Mouse (Mus musculus) left cerebral cortex, adult 8-10 months (tissue): ENCODE results near the gene Thumpd2. TPM values are rescaled to one million over a fixed set of nuclear protein-coding genes. Genes with fewer than 3 reads are reported as not detected.

Source experiments
- DNase-seq, 2 experiments: peaks; one replicate each; pipeline ENCODE4 v3.0.0; 2022; ENCODE audit warnings: low spot score in 2 of 2
- total RNA-seq, 4 experiments: library from RNA; stranded (reverse); gene quantifications; 2 replicates each; pipeline ENCODE4 v1.2.4; 2022

Thumpd2 gene
- total RNA-seq, 4 experiments from 2014 or later = 7.0 to 7.3 (median 7.1) TPM

DNA sequence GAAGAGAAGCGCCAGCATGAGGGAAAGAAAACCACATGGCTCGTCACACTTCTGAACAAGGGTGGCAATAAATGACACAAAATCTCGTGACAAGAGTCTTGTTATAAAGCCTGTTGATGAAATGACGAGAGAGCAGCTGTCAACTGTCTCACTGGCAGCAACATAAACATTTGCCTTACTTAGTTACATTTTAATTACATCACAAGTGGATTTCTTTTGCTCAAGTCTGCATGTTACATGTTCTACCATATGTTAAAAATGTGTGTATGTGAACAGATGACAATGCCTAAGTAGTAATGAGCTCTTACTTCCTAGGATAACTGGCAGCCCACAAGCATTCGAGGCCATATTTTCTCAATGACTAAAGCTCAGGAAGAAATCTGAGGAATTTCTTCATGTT lies 29.5 kb downstream of the Thumpd2 start:
- no peak for DNase-seq

DNA sequence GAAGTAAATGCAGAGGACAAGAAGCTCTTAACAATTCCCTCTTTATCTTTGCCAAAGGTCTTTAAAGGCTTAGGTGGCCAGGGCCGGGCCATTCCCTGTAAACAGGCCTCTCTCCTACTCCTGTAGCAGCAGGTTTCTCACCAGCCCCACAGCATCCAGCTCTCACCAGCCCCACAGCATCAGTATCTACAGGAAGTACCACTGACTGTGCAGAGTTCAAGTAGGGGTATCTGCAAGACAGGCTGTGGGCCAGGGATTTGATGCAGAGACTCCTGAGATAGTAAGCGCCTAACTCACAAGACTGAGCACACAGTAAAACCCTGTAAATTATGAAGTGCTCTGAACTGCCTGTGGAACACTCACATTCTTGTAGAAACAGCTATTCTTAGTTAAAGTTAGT lies 31.9 kb downstream of the Thumpd2 start:
- DNase-seq = no peak

DNA sequence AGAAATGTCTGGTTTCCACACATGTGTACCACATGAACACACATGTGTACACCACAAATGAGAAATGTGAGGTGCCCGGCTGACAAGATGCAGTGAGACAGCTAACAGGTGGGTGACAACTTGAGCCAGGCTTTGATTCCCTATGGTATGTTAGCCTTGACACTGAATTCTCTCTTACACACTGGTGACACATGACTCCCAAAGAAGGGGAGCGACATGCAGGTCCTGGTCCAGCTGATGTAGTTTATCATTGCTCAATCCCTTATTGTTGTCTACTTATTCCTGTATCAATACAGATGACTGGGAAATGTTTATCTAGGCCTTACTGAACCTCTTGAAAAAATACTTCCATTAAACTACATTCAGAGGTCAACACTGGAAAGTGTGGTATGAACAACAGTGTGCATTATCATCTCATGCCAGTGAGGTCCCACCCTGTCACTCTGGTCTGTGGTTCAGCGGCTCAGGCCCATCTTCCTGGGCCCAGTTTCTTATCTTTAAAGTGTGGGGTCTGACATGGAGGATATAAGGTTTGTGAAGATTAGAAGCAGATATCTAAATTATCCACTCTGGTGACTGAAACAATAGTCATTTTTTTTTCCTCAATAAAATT lies 32.9 kb downstream of the Thumpd2 start:
- DNase-seq = no peak

DNA sequence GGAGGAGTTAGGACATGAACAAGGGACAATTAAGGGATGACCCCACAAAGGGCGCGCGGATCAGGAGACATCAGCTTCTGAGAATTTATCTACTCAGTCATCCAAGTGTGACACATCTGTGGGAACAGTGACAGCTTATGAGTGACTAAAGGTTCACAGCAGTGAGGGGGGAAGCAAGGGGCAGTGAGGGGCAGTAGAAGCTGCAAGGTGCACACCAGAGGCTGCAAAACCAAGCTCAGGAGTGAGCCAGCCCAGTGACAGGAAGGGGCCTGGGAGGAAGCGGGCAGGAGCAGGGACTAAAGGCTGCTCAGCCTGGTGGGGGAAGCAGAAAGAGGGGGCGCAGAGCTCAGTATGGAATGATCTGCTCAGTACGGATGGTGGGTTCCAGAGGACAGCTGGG lies 37.6 kb downstream of the Thumpd2 start:
- no peak for DNase-seq

DNA sequence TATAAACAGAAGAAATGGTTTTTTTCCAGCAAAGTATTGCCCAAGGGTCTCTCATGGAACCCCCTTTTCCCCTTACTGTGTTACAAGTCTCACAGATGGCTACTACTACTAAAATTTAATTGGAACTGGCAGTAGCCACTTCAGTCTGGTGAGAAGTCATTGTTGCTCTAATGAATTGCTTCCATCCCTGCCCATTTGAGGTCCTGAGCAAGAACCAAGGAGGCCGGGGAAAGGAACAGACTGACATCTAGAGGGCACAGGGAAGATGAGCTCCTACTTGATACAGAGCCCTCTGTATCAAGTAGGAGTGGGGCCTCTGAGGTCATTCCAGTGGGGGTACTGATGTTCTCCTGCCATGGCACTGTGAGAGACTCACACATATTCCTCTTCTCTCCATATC lies 47.8 kb downstream of the Thumpd2 start:
- no peak for DNase-seq

DNA sequence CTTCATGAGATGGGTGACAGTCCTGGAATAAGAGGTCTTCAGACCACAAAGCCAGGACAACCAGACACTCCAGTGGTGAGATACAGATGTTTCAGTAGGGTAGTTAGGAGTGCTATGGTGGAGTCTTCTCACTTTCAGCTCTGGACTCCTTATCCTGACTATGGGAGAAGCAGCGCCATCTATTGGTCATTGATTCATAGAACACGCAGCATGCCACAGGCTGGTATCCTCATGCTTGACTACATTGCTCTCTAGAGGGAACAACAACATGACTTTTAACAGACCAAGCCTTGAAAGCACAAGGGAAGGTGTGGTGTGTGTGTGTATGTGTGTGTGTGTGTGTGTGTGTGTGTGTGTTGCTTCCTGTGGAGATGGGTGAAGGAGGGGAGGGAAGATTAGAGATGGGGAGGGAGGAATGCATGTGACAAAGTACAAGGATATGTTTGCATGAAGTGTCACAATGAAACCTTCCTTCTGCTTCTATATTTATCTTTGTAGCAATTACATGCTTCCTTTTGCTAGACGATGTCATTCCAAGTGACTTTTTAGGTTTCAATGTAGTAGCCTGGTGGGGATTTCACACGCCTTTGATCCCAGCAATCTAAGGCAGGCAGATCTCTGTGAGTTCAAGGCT lies 49.0 kb downstream of the Thumpd2 start:
- no peak for DNase-seq

DNA sequence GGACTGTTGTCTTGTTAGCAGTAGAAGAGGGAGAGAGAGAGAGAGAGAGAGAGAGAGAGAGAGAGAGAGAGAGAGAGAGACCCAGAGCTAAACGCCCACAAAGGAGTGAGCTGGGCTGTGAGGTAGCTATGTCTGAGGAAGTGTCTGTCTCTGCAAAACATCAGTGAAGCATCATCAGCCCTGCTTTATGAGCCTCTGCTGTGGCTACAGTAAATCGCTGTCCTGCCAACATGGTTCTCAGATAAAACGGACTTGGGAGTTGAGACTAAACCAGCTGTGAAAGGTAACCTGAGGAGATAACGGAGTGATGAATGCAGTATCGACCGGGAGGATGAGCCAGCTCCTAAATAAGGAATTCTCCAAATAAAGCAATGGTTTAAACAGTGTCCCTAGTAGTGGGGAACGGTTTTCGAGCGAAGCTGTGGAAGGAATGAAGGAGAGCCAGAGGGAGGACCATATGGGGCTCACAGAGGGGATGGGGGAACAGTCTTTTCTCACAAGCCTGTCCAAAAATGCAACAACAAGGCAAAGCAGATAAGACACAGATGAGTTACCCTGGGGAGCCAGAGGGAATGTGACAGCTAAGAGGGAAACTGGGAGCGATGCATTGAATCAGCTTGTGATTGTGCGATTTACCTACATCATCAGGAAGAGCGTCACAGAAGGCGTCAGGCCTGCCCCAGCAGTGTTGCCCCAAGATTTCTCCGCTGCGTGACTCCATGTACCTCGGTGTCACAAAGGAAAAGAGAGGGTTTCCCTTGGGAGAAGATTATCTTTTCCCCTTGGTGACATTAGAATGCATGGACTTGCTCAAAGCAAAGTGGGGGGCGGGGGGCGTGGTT lies 53.8 kb downstream of the Thumpd2 start:
- peak in 1 of 2 experiments; percentile 29 for DNase-seq

DNA sequence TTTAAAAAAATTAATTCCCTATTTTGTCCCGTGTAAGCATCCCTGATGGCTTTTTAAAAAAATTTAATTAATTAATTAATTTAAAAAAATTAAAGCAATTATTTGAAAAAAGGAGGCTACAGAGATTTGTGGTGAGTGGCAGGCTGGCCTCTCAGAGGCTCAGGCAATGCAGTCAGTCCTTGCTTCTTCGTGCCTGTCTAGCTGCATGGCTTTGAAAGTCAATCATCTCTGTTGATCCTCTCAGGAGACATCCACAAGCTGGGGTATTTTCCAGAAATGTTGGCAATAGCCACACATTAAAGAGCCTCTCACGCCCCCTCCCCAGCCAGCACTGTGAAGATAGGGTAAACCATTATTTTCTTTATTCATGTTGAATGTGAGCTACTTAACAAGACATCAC lies 54.7 kb downstream of the Thumpd2 start:
- no peak for DNase-seq

DNA sequence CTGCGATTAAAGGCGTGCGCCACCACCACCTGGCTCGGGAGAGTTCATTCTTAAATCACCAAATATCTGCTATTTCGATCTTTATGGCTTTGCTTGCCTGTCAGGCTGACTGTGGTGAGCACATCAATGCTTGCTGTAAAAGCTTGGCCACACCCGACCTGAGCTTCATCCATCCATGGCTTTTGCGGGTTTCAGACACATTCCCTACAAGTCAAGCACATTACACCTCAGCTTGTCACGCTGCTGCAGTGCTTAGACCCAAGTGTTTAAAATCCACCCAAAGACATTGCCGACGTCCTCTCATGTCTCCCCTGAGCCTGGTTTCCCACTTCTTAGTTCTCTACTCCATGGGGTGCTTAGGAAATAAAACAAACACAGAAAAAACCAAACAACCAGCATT lies 55.8 kb downstream of the Thumpd2 start:
- no peak for DNase-seq

DNA sequence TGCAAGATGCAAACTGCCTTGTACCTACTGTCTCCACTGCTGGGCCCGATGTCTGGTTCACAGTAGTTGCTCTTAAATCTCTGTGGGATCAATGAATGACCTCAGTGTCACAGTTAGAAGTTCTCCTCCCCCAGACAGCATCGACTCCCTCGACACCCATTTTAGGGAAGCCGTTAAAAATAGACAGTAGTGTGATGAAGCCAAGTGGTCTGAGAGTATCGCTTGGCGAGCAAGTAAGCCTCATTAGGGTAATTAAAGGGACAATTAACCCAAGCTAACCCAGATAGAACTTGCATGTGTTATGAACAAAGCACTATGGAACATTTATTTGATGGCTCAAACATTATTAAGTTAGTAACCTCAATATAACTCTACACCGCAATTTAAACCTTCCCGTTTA lies 59.6 kb downstream of the Thumpd2 start:
- no peak for DNase-seq

DNA sequence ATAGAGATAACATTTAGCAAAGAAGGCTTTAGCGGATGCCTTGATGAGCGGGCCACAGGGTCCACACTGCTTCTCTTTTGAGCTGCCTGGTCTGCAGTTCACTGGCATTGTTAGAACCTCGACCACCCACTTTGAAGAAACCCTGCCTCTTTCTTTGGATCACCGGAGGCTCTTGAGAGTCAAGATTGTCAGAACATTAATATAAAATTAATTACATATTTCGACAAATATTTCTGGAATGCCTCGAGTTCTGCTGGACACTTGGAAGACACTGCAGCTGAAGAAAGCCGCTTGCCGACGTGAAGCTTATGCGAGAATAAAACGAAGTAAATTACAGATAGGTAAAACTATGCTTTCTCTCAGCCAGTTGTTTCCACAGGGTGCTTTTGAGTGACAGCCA lies 60.4 kb downstream of the Thumpd2 start:
- DNase-seq = no peak

DNA sequence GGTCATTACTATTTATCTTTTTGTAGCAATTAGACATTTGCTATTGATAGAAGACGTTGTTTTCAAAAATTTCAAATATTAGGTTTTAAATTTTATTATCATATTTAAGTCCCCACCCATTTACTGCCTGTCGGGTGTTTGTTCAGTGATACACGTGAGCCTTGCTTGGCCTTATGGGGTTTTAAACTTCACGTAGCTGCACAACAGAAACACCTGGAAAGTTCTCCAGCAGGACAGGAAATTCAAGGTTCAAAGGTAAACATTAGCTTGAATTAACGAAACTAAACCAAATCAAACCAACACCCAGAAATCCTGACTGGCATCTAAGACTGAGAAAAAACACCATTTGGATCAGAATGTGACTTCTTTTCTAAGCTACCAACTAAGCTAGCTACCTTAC lies 62.8 kb downstream of the Thumpd2 start:
- no peak for DNase-seq

DNA sequence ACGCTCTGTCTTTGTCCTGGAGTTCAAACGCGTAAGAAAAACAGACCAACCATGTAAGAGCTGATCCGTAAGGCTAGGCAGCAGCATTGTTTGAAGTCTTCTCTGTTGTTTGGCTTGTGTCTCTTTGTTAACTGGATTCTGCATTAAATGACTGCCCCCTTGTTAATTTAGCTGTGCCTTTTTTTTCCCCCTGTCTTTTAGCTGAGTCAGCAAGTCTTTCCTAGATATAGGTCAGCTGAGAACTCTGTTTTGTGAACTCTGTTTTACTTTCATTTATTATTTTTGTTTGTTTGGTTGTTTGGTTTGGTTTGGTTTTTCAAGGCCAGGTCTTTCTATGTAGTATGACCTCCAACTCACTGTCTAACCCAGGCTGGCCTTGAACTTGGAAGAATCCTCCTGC lies 63.2 kb downstream of the Thumpd2 start:
- DNase-seq = no peak

DNA sequence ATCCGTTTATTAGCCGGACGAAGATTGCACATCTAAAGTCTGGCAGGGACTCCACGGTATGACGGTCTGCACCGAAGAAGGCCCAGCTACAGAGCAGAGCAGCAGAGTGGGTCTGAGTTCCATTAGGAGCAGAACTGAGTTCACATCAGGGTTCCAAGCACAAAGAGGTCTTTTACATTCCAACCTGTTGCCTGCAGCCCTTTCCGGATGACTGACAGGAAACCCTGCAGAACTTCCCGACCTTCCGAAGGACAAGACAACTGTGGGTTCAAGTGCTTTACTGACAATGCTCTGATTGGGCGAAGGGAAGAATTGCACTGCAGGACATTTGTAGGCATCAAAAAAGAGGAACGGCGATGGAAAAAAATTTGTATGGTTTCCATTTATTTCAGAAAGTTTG lies 63.9 kb downstream of the Thumpd2 start:
- DNase-seq = no peak

DNA sequence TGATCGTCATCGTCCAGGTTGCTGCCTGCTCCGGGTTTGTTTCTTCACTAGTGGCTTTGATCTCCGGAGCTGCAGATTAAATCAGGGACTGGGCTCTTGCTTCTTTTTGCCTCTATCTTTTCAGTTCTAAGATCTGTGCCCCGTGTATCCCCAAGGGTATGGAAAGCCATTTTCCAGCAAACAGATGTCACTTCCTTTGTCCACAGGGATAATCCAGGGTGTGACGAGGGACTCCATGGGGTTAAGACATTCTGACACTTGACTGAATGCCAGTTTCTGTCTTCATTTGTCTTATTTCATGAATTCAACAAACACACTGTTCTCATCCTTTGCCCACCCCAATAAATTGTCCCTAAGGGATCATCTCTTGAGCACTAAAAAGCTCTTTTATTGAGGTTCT lies 65.9 kb downstream of the Thumpd2 start:
- no peak for DNase-seq

DNA sequence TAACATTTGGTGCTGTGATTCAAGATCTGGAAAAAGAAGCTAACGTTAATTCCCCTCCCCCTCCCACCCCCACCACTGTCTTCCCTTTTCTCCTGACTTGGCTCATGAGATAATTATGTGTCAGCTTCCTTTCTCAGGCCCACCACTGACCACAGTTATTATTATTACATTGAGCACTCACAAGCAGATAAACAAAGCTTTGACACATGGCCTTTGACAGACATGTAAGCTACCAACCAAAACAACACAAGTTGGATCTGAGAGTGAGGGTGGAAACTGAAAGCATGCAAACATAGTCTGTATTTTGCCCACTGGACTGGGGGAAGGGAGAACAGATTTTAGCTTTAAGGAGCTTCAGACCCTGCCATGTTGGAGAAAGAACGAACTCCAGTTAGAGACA lies 67.7 kb downstream of the Thumpd2 start:
- no peak for DNase-seq

DNA sequence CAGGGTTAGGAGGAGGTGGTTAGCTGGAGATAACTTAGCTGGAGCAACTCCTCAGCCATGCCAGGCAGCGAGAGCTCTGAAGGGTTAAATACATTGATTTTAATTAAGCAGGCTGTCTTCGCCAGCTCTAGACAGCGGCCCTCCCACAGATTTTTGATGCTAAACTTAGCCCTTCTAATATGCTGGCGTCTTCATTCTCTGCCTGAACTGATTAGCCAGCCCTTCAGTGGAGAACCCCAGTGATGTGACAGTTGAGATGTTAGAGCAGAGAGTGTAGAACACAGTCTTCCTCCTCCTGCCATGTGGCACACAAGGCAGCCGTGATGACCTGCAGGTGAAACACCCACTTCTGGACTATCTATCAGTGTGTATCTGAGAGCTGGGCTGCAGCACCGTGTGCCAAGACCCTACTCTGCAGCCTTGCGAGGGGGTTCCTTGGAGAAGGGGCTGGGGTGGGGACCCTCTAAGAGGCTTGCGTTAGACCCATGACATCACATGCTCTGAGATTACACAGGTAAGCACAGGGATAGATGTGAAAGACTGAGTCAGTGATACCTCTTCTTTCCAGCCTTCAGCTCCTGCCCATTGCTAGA lies 73.3 kb downstream of the Thumpd2 start:
- no peak for DNase-seq

DNA sequence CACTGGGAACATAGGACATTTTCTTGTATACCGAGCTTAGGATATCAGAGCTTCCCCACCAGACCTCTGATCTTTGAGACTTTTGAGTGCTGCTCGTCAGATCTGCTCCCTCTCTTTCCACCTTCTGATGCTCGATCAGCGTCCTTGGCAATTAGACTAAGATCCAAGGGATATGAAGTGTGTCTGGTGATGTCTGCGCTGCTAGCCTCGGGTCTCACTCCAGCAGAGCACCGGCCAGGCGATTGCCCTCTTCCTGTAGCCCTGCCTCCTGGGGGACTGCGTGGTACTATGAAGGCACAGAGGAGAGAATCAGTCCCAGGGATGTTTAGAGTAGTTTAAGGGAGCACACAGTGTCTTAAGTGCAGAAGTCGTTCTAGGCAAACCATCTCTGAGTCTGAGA lies 81.9 kb downstream of the Thumpd2 start:
- no peak for DNase-seq

DNA sequence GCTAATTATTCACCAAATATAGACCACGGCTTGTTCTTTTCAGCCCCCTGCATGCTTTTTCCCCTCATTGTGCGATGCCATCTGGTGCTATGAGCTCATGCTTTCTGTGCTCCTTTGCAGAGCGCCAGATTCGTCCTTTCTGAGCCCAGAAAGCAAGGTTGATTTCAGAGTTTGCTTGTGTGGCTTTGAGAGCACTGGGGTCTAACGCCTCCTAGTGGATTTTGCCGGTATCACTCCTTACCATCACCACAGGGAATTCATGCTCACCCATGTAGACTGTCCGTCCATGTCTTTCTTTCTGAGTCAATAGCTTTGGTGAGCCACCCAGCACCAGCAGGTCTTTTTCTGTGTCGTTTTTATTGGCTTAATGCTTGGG lies 82.5 kb downstream of the Thumpd2 start:
- peak; percentile 70 to 89 for DNase-seq

DNA sequence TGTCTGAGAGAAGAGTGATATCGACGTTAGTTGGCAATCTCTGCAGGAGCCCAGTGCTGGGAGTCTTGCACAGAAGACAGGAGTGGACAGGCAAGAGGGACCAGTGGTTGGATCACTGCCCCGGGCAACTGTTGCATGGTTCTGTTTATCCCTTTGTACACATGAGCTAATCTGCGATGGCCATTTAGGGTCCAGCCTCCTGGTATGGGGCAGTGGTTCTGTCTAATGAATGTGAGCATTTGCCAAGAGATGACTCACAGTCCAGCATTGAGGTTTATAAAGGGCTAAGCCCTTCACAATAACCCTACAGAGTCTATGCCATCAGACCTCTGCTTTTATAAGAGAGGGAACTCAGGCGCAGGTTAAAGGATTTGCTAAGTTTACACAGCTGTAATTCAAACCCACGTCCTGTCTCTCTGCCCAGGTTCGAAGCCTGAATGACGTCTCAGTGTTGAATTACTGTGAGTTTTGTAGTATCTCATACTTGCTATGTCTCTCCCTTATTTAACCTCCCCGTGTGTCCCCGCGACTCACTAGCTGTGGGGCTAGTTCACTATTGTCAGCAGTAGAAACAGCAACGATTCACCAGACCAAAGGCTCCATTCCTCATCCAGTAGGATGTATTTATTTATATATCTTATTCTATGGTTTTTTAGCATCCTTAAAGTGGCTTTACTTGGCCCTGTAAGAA lies 83.0 kb downstream of the Thumpd2 start:
- peak in 1 of 2 experiments; percentile 30 for DNase-seq

DNA sequence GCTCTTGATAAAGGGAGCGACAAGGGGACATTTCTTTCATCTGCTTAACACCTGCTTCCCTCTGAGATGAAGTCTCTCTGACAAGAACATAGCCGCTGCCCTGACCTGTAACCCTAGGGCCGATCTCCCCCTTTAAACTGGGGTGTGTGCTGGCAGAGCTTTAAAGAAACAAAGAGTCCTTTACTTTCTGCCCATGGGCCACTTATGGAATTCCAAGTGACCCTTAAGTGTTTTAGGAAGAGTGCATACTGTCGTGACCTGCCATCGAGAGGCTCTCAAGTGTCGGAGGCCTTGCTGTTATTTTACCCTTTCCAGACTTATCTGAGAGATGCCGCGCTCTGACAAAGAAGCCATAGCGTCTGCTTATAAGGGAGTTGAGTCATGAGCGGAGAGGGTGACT lies 84.8 kb downstream of the Thumpd2 start:
- no peak for DNase-seq

DNA sequence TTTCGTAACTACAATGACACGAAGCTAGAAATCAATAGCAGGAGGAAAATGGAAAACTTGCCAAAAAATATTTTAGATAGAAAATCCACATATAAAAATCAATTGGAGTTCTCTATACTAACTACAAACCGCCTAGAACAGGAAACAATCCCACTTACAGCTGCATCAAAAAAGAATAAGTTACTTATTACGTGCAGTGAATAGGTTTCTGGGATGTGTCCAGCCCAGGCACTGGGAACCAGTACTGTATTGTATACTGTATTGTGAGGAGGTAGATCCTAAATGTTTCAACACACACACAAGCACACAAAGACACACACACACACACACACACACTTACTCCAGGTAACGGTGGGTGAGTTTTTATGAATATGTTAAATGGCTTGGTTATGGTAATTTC lies 87.6 kb downstream of the Thumpd2 start:
- no peak for DNase-seq
